Mouse (Mus musculus): ENCODE measurements around the gene Rgs14.

Rgs14 gene

DNA sequence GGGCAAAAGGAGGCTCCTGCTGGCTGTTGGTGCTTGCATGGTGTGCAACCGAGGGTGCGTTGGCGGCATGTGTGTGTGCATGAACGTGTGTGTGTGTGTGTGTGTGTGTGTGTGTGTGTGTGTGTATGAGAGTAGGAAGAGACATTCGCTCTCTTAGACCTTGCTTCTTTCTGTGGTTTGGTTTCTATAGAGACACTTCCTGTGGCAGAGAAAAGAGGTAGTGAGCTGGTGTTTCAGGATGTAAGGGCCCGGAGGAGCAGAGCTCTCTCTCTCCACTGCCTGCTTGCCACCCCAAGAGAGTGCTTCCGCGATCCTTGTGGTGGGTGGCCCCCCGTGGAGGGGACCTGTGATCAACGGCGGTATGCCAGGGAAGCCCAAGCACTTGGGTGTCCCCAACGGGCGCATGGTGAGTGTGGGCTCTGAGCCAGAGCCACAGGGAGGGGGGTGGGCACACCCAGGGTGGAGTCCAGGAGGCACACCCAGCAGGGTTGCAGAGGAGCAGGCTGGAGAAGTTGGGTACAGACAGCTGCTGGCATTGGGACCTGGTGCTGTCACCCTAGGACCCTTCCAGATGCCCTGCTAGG is at the start of gene Rgs14:
TSS of gene Rgs14 (plus strand) at position 202 of the 584 bp plus-strand sequence.
- DNase-seq (ENCODE audit: low spot score): no peak

DNA sequence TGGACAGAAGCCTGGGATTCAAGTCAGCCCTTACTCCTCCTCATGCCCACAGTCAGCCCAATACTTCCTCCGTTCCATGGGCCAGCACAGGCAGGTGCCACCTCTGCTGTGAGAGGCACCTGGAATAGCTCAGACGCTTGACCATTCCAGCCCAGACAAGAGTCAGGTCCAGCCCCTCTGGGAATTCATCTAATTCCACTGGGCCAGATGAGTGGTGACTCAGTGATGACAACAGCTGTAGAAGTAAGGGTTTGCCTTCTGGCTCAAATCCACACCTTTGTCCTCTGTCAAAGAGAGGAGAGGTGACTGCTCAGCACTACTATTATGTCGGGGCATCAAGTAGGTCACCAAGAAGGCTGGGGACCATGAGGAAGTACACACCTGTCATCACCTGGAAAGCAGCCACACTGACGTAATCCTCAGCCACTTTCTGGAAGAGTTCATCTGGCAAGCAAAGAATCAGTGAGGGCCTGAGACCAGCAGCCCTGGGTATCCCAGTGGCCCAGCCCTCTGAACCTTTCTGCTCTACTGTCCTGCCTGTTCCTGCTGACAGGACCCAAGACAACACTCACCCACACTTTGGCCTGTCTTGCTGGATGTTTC is 49.5 kb upstream of the Rgs14 start, which contains the start of gene Prelid1:
TSS of gene Prelid1 (plus strand) at position 570 of the 603 bp plus-strand sequence.
- no peak for DNase-seq (ENCODE audit: low spot score)

- DNase-seq (ENCODE audit: low spot score): peak; percentile 89
These were observed 48.0 kb upstream of the Rgs14 start, which contains the start of gene Rab24 for GRCm38 (mm10) chr13:55321434-55322129. Rab24 (minus strand) TSS chr13:55321946.

- peak; percentile 71 for DNase-seq (ENCODE audit: low spot score)
These were observed 47.3 kb upstream of the Rgs14 start for GRCm38 (mm10) chr13:55322130-55322825.

GRCm38 (mm10) chr13:55325596-55325995 is 43.9 kb upstream of the Rgs14 start:
- DNase-seq (ENCODE audit: low spot score): no peak

DNA sequence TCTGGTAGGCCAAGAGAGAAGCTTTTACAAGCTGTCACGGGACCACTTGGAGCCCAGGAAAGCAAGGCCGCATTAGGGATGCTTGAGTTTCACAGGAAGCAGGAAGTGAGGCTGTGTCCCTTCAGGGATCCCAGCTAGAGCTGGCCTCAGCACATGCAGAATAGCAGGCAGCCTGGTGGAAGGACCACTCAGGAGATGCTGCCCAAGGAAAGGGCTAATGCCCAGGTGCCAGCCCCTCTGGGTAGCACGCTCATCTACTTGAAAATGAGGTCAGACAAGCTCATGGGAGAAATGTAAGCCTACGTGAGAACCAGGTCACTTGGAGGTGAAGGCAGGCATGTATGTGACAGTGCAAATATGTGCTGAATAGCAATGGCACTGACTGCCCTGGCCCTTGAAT is 42.4 kb upstream of the Rgs14 start:
- no peak for DNase-seq (ENCODE audit: low spot score)

- no peak for DNase-seq (ENCODE audit: low spot score)
These were observed 41.9 kb upstream of the Rgs14 start for GRCm38 (mm10) chr13:55327633-55328032.

GRCm38 (mm10) chr13:55328171-55328570 is 41.4 kb upstream of the Rgs14 start:
- no peak for DNase-seq (ENCODE audit: low spot score)

- peak; percentile 2 for DNase-seq (ENCODE audit: low spot score)
These were observed 40.9 kb upstream of the Rgs14 start for GRCm38 (mm10) chr13:55328641-55329040.

DNA sequence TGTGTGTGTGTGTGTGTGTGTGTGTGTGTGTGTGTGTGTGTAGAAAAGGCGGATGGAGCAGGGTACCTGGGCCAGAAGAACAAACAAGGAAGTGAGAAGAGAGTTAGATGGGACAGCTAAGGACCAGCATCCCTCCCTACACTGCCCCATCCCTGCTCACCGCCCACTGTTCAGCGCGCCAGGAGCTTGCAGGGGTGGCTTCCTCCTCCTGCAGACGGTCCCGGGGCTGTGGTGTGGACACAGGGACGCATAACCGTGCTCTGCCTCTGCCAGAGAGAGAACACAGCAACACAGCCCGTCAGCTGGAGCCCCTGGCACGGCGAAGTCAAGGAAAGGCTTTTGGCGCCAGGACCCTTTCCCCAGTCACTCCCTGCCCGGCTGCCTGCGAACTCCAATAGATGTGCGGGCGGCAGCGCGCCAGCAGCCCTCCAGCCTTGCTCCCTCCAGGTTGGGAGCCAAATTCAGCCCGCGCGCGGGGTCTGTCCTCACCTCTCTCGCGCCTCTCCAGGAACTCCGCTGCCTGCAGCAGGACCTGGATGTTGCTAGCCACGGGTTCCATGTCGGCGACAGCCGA is 40.3 kb upstream of the Rgs14 start:
- no peak for DNase-seq (ENCODE audit: low spot score)

DNA sequence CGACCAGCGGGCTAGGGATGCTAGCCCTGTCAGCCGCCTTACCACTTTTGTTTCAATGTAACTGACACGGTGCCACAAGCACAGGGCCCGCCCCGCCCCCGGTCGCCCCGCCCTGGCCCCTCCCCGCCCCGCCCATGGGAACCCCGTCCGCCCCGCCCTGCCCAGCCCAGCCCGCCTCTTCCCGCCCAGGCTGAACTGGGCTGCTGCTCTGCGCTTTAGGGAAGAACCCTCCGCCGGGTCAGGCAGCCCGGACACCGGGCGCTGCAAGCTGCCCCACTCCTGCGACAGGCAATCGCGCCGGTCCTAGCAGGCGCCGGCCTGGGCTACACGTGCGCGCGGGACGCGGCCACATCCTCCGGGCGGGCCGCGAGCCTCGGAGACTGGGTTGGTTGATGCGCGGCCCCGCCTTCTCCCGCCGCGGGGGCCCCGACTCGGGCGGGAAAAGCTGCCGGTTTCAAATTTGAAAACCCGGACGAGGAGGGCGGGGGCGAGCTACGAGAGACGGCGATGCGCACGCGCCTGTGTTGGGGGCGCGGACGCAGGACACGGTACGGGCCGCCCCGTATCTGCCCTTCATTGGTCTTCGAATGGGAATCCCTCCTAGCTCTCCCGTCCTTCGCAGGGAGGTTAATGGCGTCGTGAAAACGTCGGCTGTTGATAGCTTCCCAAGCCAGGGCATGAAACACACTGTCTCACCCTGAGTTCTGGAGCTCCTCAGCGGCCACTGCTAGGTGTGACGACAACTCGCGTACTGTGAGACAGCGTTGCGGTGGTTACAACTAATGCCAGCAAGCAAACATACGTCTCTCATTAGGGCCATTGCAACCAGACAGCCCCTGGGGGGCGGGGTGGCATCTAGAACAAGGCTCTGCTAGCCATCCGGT is 39.6 kb upstream of the Rgs14 start, which contains the start of gene Mxd3:
TSS of gene Mxd3 (minus strand) at position 141 of the 884 bp plus-strand sequence.
- peak; percentile 93 for DNase-seq (ENCODE audit: low spot score)

DNA sequence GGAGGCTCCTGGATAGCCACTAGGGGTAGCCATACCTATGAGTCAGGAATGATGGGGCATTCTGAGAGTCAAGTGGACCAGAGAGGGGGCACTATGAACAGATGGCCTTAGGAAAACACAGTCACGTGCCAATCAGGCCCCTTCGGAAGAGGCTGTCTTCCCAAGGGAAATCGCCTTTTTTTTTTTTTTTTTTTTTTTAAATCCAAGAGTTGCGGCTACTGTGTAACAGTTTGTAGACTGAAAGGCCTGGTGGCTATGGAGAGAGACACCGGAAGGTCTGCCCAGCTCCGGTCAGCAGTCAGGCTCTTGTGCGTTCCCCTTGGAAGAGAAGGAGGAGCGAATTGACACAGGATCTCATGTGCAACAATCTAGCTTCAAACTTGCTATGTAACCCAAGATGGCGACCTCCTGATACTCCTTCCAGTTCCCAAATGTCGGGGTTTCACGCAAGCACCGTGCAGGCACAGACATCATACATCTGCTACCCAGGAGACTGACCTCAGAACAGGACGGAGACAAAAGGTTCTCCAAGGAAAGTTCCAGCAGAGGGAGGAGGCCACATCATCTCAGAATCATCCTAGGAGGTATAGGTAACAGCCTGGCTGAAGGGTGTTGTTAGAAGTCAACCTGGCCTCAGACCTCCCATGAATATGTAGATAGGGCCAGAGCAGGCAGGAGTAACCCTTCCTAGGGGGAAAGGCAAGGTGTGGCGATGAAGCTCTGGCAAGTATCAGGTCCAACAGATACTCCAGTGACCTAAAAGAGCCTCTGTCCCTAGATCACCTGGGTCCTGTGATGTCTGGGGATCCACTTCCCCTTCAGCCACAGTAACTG is 38.7 kb upstream of the Rgs14 start:
- no peak for DNase-seq (ENCODE audit: low spot score)

DNA sequence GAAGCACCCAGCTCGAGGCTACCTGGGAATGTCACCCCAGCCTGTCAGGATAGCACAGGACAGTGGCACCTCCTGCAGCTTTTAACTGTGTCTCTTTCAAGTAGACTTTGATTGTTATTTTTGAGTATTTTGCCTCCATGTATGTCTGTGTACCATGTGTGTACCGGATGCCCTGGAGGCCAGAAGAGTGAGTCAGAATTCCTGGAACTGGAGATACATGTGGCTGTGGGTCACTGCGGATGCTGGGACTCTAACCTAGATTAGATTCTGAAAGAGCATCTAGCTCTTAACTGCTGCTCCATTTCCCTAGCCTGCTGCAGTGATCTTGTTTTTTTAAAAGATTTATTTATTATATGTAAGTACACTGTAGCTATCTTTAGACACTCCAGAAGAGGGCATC is 37.2 kb upstream of the Rgs14 start:
- no peak for DNase-seq (ENCODE audit: low spot score)

DNA sequence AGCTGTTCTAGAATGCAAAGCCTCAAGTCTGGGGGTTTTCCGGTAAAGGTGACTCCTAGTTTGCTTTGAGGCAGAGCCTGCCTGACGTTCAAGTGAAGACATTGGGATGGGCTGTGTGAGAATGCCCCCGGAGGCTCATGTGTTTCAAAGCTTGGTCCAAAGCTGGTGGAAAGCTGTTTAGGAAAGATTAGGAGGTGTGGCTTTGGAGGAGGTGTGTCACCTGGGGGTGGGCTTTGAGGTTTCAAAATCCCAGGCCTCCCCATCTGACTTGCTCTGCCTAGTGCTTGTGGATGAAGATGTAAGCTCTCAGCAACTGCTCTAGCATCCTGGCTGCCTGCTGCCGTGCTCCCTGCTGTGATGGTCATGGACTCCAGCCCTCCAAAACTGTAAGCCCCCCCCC is 33.8 kb upstream of the Rgs14 start:
- no peak for DNase-seq (ENCODE audit: low spot score)

DNA sequence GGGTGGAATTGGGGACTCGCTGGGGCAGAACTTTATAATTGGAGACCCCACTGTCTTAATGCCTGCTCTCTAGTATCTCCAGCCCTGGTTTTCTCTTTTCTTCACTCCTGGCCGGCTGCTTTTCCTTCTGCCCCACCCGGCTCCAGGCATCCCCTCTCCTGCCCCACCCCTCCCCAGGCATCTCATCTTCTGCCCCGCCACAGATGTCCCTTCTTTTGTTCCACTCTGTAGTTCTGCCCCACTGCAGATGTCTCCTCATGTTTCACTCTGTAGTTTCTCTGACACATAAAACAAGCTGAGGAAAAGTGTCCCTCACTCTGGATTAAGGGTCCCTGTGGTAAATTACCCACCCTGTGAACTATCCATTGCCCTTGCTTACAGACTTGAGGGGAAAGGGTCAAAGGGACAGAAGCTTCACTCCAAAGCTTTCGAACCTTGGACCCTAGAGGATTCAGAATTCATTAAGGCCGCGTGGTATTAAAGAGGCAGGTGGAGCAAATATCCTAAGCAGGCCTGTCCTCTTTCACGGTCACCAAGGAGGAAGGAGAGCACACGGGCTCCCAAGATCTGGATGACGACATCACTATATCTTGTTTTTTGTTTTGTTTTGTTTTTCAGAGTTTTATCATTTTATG is 32.1 kb upstream of the Rgs14 start:
- DNase-seq (ENCODE audit: low spot score): no peak

GRCm38 (mm10) chr13:55338131-55339054 is 31.1 kb upstream of the Rgs14 start:
- no peak for DNase-seq (ENCODE audit: low spot score)

- no peak for DNase-seq (ENCODE audit: low spot score)
These were observed 30.3 kb upstream of the Rgs14 start for GRCm38 (mm10) chr13:55339259-55339658.

DNA sequence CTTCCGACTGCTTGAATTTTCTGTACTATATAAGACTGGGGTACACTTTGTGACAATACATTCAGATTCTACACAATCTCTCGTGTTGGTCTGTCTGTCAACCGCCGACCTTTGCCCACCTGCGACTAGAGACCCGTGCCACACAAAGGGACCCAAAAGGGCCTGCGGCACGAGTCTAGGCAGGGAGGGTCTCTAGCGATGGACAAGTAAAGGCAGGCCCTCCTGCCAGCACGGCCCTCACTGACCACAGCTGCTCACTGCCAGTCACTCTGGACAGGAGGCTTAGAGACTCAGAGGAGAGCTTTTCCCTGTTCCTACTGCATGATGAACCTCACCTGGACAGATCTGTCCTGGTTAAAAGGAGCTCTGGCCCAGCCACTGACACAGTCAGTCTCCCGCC is 27.1 kb upstream of the Rgs14 start:
- no peak for DNase-seq (ENCODE audit: low spot score)

- no peak for DNase-seq (ENCODE audit: low spot score)
These were observed 25.2 kb upstream of the Rgs14 start for GRCm38 (mm10) chr13:55344286-55344685.

Measured in yolk sac, embryonic 10.5 days (tissue).